Mouse (Mus musculus) T-helper 1 cell (primary cell): ENCODE results near the gene Ntm.

Experiments
- in situ Hi-C: fragments of 300-600 bp; cut with MboI, MseI; formaldehyde crosslinking; loops from one replicate; pipeline ENCODE4 v1.15.1; 2025; ENCODE audit warnings: high pct_unique_total_duplicates

Gene Ntm

DNA sequence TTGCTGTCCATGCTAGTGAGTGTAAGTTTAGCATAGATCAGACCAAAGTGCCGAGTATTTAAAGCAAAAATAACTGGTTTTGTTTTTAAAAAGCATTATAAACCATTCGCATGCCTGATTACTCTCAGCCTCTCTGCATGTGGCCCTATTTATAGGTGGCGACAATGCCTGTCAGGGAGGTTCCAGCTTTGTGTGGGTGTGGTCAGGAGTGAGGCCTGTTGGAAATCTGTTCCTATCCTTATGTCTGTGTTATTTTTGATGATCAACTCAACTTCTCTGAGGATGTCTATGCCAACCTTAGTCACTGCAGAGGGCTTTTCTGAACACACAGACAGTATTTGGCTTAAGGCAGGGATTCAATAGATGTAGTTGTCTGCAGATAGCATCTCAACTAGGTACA, 78.9 kb downstream of the Ntm start:
- in situ Hi-C loops: no loop called here

DNA sequence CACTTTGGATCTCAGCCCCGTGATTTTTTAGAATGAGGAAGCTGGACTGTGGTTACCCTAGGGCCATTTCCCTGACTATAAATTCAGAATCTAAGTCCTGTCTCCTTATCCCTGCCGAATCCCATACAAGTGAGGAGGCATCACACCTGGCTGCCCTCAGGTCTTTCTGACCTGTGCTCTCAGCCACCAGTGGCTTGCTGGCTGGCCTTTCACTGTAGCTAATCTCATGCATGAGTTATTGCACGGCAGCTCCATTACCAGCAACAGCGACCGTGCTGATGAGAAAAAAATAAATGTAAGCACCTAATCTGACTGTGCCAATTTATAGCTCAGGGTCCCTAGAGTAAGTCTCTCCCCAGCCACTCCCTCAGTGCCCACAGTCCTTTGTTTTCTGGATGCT, 81.3 kb downstream of the Ntm start:
- in situ Hi-C loops: no loop called here

DNA sequence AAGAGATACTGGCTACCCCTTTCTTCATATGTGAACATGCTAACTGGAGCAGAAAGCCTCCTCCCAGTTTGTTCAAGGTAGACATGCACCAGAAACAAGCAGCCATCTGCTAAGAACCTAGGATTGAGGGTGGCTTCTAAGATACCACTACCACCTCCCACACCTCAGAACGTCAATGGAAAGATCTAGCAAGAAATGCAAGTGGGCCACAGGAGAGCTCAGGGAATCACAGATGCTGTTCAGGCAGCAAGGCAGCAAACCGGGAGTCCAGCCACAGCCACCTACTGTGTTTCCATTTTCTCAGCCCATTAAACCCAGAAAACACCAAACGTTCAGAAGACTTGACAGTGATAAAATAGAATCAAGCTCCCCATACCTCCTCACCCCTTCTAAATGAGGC, 85.4 kb downstream of the Ntm start:
- in situ Hi-C loops: no loop called here

DNA sequence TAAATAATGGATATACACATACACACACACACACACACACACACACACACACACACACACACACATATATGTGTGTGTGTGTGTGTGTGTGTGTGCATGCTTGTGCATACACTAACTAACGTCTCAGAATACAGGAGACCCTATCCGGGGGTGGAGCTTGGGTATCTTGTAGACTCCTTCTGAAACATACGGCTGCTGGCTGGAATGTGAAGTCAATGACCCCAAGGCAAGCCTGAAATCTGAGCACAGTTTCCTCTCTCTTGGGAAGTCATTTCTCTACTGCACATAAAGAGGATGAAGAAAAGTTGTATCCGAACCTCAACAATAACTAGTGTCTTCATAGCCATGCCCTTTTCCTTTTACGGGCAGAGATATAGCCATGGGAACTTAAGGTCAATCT, 95.2 kb downstream of the Ntm start:
- in situ Hi-C loops: no loop called here

DNA sequence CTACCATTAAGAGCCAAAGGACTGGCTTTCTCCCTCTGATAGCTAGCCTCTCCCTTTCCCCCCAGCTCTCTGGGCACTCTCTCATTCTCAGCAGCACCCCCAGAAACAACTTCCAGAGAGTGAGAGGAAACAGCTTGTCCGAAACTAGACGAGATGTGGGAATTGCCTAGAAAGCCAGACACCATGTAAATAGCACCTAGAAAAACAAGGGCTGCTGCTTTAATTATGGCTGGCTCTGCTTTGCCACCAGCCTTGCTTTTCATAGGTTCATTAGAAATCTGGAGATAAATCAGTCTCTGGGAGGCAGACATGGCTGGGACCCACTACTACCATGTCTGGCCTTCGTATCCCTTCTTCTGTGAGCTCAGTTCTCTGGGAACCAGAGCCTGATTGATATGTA, 96.1 kb downstream of the Ntm start:
- in situ Hi-C loops: no loop called here

DNA sequence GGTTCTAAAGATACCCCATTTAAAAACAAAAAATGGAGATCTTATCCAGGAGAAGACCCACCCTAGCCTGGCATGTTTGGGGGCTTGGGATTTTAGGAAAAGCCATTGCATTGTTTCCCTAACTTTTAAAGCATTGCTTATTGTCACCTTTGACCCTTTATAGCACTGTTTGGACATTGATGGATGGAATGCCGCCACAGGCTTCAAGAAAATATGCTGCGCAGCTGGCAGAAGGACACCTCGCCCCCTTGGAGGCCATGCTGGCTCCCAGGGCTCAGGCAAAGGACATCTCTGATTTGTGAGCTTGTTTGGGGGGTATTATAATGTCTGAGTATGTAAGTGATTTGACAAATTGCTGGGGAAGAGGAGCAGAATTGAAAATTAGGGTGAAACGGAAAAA, 96.8 kb downstream of the Ntm start:
- in situ Hi-C loops: no loop called here

DNA sequence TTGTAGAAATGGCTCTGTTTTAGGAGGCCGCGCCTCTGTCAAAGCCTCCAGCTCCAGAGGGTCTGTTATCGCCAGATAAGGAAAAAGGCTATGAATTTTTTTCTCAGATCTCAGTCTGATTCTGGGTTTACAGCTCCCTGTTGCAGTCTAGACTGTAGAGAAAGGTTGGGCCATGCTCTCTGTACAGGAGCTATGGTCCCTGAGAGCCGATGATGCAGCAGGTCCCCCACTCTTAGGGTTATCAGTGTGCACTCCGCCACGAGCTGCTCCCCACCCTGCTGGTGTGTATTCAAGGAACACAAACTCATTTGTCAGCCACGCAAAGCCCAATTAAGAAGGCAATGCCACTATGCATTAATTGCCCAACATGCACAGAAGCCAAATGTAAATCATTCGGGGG, 97.4 kb downstream of the Ntm start:
- in situ Hi-C loops: no loop called here

DNA sequence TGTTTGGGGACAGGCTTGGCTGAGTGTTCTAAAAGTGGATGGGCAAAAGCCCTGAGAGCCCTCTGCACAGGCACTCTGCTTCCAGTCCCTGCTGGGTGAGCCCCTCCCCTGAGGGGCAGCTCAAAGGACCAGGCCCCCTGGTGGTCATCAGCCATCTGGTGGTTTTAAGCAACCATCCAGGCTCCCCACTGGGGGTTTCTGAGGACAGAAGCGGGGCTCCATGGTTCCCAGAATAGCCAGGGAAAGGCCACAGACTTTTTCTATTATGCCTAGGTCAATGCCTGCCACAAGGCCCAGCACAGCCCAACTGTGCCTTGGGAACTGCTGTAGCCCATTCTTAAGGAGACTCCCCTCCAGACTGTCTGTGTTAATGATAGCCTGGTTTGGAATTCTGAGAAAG, 98.1 kb downstream of the Ntm start:
- in situ Hi-C loops: no loop called here

DNA sequence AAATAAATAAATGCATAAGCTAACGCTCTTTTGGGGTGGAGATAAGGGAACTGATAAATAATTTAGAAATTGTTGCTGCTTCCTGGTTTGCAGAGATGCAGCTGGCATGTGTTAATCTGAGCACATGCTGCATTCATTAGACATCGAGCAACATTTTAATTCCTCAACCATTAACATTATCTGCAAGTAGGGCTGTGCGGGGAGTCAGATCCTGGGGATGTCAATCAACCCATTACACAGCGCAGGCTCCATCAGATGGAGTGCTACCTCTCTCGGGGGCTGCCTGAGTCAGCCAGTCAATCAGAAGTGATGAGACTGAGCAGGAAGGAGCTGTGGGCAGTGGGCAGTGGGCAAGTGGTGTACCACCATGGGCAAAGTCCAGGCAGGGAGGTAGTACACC, 100.5 kb downstream of the Ntm start:
- in situ Hi-C loops: no loop called here

DNA sequence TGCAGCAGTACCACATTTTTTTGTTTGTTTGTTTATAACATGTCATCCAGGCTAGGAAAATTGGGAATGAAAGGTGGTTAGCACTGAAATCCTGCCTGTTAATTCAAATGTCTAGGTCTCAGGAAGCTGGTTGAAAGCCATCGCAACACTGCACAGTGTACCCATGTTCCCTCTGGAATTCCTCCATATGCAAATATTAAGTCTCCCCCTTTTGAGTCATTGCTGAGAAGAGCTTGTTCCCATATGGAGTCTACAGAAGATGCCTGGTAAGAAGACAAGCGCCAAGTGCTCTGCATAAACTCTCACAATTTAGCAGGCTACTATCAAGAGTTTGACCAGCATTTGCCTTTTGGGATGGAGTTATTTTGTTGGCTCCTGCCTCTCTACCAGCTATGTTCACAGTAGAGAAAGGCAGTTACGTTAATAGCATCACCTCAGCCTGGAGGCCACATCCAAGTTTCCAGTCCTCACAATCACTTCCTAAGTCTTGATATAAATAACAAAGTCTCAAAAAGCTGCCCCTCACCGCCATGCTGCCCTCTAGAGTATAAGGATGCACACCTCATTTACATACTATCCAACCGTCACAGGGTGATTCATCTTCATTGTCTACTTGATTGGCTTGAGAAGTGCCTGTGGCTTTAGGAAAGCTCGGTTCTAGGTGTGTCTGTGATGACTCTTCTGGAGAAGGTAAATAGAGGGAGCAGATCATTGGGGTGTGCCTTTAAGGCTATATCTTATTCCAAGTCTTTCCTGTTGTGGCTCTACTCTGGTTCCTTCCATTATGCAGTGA, 103.5 kb downstream of the Ntm start:
- in situ Hi-C loops: no loop called here

DNA sequence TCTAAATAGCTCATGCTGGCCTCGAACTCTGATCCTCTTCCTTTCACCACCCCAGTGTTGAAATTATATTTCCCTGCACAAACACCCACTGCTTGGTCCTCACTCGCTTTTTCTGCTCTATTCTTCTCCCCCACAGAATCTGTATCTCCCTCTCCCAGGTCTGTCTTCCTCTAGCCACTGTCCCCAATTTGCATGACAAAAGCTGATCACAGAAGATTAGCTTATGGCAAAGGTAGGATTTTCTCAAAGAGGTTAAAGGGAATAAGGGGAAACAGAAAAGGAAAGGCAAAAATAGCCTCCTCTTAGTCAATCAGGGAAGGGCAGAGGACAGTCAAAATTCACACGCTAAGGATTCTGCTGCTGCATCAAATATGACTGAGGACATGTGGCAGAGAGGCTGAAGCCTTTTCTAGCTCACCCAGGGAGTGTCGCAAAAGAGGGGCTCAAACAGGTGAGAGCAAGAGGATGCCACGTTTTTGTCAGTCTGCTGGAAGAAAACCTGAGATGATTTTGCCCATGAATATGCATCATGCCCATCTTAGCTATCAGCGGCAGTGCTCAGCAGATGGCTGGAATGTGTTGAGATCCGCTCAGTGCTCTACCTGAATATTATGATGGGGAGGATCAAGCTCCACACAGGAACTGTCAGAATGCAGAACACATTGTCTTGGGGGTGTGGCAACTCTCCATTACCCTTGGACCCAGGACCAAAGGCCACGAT, 114.0 kb downstream of the Ntm start:
- in situ Hi-C loops: no loop called here

DNA sequence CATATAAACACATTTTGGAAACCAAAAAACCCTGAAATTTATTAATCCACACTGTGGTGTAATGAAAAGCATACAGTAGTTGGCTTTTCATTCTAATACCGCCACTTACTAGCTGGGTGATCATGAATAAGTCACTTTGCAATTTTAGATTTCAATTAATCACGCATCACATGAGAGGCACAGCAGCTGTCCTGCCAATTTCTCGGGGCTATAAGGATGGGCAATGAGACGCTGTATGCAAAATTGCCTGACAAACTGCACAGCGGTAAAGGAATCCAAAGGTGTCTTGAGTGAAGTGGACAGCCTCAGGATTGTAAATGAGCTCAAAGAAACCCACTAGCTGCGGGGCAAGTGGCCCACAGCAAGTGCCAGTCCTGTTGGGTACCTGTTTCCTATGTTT, 125.6 kb downstream of the Ntm start:
- in situ Hi-C loops: no loop called here

DNA sequence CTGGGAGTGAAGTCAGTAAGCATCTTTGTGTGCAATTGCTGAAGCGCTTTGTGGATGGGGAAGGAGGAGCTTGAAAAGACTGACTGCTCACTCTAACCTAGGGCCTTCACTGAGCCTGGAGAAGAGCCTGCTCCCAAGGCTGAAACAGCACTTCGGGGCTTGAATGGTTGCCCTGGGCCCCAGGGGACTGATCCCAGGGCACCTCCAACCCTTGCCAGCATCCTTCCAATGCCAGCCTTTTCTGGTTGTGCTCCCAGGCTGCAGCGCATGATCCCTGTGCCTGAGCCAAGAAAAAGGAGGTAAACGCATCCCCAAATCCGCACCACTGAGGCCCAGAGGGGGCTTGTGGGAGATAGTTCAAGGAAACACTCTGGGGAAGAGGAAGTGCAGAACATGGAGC, 128.0 kb downstream of the Ntm start:
- in situ Hi-C loops: no loop called here

DNA sequence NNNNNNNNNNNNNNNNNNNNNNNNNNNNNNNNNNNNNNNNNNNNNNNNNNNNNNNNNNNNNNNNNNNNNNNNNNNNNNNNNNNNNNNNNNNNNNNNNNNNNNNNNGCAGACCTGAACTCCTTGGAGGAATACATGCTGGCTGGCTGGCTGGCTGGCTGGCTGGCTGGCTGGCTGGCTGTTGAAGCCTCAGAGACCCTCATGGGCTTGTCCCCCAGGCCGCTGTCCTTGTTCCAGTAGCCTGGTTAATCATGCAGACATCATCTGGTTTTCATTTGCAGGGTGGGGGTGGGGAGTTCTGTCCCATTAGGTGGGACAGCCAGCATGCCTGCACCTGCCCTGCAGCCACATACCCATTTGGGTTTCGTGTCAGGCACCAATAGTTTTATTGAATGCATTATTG, 129.2 kb downstream of the Ntm start:
- in situ Hi-C loops: no loop called here

DNA sequence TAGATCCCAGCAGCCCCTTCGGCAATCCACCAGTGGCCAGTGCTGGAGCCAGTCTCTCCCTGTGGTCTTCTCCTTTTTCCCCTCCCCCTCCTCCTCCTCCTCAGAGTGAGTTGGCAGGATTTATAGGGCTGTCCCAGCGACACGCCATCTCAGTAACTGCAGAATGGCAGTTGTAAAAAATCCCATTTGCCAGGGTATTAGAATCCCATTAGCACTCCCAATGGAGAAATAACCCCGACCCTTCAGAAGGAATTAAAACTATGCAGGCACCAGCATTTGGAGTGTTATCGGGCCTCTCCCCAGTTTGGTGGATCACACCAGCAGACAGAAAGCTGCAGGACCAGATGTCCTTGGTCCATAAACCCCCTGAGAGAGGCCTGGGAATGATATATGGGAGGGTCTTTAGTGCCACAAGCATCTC, 135.7 kb downstream of the Ntm start:
- in situ Hi-C loops: loop anchor here (10.0 kb wide), 1 partner anchor 388 kb away; no protein-coding TSS in a partner anchor

DNA sequence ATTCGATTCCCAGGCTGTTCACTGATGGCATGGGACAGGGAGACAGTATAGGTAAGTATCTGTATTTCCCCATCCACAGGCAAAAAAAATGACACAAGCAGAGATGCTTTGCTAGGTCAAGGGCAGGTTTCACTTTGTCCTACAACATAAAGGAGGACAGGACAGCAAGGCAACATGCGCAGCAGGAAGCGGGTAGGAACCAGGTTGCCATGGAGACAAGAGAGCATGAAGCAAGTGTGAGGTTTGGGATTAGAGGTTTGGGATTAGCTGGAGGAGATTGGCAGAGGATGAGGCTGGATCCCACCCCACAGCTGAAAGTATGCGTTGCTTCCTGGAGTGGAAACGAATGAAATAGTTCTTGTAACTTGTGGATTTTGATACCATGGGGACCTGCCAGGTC, 137.7 kb downstream of the Ntm start:
- in situ Hi-C loops: loop anchor here (10.0 kb wide), 1 partner anchor 390 kb away; no protein-coding TSS in a partner anchor

DNA sequence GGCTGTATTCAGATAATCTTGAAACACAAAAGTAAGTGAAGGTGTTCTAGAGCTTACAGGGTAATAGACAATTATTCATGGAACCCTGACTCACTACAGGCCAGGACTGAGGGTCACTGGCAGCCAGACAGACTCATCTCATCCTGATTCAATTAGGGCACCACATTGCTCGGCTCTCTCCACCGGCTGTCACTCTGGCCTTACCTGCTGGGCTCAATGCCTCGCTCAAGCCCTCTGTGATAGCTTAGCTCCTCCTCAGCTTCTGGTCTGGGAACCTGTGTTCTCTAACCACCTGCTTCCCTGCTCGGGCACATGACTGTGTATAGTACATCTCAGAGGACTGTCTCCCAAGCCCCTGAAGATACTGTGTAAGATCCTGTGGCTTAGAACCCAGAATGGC, 139.2 kb downstream of the Ntm start:
- in situ Hi-C loops: loop anchor here (10.0 kb wide), 1 partner anchor 391 kb away; no protein-coding TSS in a partner anchor

DNA sequence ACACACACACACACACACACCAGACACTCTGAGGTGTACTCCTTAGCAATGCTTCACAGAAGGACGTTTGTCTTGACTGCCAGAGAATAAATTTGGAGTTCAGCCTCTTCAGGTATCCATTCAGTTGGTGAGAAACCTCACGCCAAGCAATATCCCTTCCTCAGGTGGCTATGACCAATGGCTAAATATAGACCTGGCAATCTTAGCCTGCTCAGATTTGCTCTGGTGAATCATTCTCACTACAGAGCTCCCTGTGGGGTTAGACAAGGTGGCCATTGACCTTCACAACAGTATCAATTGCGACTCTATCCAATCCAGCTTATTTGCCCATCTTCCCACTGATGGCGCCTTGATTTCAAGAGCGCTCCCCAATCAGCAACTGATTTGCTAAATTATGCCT, 150.3 kb downstream of the Ntm start:
- in situ Hi-C loops: no loop called here

DNA sequence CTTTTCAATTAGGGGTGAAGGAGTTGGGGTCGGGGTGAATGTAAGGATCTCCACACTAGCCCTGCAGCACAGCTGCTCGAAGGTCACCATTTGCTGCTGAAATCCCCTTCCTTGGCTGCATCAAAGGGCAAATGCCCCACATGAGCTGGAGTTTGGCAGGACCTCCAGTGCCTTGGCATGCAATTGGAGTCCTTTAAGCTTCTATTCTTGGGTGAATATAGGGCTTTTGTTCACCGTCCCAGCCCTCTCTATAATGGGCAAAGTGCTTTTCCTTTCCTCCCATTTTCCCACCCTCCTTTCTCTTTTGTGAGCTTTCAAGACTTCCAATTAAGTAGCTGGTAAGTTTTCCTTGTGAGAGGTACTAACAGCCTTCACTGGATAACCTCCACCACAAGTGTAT, 156.2 kb downstream of the Ntm start:
- in situ Hi-C loops: no loop called here

DNA sequence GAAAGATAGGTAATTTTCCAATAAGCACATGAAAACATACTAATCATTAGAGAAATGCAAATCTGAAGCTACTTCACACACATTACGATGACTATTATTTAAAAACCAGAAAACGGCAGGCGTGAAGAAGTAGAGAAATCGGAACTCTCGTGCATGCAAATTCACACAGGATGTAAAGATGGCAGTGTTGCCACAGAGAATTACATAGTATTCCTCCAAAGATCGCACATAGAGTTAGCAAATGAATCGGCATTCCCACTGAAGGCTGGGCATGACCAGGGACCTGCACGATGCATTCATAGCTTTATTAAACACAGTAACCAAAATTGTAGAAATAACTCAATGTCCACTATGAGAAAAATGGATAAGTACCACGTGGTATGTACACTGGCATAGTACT, 158.5 kb downstream of the Ntm start:
- in situ Hi-C loops: no loop called here

DNA sequence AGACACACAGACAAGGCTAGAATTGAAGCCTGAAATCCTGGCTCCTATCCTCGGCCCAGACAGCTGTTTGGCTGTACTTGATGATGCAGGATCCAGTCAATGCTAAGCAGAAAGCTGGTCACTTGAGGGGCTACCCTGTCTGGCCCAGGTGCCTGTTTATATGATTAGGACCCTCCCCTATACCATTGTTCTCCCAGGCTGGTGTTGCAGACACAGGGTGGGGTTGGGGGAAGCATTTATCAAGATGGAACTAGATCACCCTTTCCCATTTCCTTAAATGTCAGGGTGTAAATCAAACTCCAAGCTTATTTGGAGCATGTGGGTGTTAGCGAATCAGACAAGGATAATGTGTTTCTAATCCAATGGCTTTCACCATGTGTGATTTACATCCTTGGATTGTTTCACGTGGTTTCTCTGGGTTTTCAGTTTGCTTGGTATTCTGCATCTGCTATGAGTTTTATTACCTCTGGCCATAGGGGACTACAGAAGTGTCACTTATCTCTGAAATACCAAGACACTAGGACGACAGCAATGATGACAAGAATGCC, 159.1 kb downstream of the Ntm start:
- in situ Hi-C loops: no loop called here

DNA sequence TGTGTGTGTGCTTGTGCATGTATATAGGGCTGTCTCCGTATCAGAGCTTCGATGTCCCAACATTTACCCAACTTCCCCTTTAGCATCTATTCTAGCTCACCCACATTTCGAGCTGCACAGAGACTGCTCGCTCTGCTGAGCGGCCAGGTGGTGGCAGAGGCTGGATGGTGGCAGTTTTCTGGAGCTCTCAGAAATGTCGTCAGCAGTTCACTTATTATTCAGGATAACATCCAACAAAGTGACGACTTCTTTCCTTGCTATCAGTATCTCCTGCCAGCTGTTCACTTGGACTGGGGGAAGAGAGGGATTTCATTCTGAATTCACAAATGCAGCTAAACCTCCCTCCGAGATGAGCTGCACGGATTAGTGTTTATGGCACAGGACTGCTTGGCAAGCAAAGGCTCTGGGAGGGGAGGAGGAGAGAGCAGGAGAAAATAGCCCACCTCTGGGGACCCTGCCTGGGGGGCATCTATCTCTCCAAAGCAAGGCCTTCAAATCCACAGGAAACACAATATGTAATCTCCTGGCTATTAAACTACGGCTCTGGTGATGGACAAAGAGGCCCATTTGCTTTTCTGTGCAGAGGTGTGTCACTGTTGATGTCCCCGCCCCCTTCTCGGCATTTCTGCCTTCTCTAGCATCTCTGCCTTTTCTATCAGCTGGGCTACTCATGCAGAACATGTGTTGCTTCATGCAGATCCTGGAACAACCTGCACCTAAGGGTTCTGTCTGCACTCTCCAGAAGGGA, 159.8 kb downstream of the Ntm start:
- in situ Hi-C loops: no loop called here
